Mouse (Mus musculus): ENCODE measurements around the gene Neurod2. TPM values are rescaled to one million over a fixed set of nuclear protein-coding genes. Genes with fewer than 3 reads are reported as not detected.

The Neurod2 gene
- total RNA-seq, 1 experiment from 2014 or later, result not detected

DNA sequence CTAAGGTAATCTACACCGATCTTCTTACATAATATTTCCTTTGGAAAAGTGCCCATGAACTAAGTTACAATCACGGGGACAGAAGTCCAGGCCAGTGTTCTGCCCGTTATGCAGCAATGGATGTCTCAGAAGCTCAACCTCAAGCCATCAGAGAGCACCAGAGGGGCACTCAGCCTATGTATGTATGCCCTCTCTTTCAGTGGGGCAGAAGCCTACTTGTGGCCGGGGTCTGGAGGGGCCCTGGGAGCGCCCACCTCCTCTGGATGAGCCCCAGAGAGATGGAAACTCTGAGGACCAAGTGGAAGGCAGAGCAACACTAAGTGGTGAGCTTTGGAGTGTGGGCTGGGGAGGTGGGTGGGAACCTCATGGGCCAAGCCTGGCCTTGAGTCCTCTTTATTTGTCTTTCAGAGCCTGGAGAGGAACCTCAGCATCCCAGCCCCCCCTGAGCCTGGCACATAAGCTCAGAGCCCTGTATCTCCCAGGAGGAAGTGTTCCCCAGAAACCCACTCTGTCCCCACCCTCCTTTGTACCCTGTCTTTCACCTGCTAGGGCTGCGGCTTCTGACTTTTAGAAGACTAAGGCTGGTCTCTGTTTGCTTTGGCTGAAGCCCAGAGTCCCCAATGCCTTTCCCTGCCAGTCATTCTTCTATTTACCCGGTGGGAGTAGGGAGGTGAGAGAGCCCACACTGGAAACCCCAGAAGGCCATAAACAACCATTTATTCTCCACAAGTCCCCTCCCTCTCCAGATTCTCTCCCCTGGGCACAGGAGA, 27.4 kb upstream of the Neurod2 start:
- no peak for ATAC-seq (ENCODE audit: extremely low read depth, insufficient number of reproducible peaks, low FRiP score, poor library complexity, severe bottlenecking)

- peak; percentile 47 for ATAC-seq (ENCODE audit: extremely low read depth, insufficient number of reproducible peaks, low FRiP score, poor library complexity, severe bottlenecking)
These were observed 26.4 kb upstream of the Neurod2 start for GRCm38 (mm10) chr11:98355732-98356299.

- no peak for ATAC-seq (ENCODE audit: extremely low read depth, insufficient number of reproducible peaks, low FRiP score, poor library complexity, severe bottlenecking)
These were observed 25.0 kb upstream of the Neurod2 start for GRCm38 (mm10) chr11:98354445-98354844.

DNA sequence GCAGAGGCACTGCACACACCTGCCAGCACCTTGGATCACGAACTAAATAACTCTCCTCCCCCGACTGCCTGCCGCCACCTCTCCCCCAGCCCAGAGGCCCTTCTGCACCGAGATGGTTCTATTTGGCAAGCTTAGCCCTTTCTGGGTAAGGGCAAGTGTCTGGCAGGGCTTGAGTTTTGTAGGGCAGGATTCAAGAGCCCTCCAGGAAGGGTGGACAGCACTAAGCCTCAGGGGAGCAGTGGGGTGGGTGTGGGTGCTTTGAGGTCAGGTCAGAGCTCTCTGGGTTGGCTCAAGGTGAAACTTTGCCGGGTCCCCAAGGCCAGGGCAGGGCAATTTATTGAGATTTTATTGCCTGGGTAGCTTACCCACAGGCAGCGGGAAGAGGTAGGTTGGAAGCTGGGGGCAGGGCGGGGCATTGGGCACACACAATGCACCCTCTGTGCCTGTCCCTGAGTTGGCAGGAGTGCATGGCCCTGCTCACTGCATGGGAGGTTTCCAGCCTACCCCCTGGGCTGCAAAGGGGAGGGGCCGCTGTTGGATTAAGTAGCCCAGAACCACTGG, 24.3 kb upstream of the Neurod2 start:
- ATAC-seq (ENCODE audit: extremely low read depth, insufficient number of reproducible peaks, low FRiP score, poor library complexity, severe bottlenecking), result no peak

DNA sequence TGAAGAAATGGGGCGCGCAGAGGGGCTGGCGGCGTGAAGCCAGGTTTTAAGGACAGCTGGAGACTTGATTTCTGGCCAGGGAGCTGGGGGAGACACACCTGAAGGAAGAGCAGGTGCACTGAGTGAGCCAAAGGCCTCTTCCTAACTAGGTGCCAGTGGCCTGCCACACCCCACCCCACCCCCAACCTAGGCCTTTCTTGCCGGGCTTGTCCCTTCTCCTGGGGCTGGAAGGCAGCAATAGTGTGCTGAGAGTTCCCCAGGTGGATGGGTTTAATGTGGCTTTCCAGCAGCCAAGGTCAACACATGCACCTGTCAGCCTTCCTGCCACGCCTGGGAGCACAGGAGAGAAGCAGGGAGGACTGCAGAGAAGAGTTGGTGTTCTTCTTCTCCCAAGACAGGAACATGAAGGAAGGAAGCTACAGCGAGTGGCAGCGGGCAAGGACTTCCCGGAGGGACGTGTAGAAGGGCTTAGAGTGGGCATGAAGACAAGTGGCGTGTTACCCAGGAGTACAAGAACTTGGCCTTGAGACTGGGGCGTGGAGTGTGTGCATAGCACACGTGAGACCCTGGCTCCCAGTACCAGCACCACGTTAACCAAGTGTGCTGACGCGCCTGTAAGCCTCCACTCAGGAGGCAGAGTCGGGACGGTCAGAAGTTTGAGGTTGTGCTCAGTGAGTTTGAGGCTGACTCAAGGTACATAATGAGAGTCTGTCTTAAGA, 23.0 kb upstream of the Neurod2 start:
- ATAC-seq (ENCODE audit: extremely low read depth, insufficient number of reproducible peaks, low FRiP score, poor library complexity, severe bottlenecking), result no peak

DNA sequence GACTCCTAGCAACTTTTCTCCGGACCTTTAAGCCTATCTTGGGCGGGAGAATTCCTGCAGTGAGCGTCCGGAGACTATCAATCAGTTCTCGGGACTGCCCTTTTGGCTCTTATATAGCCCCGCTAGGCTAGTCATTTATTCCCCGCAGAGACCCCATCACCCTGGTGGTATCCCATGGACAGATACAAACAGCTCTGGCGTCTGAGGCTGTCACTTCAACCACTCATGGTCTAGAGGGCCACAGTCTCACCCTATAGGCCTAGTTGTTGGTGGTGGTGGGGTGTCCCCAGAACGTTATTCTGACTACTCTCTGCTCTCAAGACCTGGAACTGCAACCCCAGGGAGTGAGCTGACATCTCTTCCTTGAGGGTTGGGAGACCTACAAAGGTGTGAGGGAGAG, 19.9 kb upstream of the Neurod2 start:
- no peak for ATAC-seq (ENCODE audit: extremely low read depth, insufficient number of reproducible peaks, low FRiP score, poor library complexity, severe bottlenecking)

DNA sequence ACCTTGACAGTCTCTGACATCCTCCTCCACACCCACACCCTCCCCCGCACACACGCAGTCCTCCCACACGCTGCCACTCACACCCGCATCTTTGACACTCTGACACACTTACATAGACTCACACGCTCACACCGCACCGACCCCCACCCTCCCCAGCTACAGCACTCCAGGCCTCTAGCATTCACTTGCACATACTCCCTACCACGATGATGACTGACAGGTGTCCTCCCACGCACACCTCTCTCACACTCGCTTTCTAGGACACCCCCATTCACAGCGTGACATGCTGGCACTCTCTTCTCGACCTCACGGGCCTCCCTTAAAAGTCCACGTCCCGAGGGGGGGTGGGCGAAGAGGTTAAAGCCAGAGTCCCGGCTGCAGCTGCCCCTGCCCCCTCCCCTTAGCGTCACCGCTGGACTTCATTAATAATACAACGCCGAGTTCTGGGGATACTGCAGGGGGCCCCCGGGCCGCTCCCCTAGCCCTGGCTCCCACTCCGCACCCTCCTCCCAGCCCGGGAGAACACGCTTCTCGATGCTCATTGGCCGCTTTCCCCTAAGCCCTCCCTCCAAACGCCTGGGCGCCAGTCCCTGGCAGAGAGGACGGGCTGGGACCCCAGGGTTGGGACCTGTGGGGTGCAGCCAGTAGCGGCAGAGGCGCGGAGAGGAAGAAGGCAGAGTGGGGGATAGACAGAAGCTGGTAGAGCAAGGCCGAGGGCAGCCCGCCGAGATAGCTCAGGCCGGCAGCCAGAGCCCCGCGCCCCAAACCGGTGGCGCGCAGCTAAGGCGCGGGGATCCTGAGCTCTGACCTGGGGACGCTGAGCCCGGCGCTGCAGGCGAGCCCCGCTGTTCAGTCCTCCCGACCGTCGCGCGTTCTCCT, 18.9 kb upstream of the Neurod2 start, which contains the start of gene Ppp1r1b:
Gene Ppp1r1b (plus strand): TSS at position 322 of the 879 bp plus-strand sequence.
- ATAC-seq (ENCODE audit: extremely low read depth, insufficient number of reproducible peaks, low FRiP score, poor library complexity, severe bottlenecking), result no peak

DNA sequence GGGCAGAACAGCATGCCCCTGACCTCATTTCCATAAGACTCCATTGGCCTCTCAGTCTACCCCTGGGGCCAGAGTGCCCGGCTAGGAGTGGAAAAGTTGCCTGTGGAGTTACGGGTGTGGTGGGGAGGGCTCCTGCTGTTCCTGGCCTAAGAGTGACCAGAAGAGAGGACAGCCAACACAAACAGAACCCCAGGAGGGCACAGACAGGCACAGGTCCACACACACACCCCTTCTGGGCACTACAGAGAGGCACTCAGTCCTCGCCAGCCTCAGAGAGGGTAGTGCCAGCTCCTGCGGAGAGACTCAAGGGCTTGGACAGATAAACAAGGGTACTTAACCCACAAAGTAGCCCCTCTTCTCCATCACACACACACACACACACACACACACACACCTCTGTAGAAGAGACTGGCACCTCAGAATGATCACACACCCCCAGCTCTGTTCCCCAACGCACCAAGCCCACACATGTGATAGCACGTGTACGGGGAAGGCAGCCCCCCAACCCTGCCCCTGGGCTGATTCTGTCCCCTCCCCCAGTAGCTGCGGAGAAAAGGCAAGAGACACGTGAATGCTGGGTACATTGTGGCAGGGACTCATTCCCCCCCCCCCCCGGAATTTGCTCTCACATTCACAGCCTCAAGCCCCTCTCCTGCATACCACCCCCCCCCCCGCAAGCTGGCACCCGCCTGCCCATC, 18.1 kb upstream of the Neurod2 start:
- no peak for ATAC-seq (ENCODE audit: extremely low read depth, insufficient number of reproducible peaks, low FRiP score, poor library complexity, severe bottlenecking)

- ATAC-seq (ENCODE audit: extremely low read depth, insufficient number of reproducible peaks, low FRiP score, poor library complexity, severe bottlenecking), result no peak
These were observed 16.7 kb upstream of the Neurod2 start for GRCm38 (mm10) chr11:98346168-98346567.

DNA sequence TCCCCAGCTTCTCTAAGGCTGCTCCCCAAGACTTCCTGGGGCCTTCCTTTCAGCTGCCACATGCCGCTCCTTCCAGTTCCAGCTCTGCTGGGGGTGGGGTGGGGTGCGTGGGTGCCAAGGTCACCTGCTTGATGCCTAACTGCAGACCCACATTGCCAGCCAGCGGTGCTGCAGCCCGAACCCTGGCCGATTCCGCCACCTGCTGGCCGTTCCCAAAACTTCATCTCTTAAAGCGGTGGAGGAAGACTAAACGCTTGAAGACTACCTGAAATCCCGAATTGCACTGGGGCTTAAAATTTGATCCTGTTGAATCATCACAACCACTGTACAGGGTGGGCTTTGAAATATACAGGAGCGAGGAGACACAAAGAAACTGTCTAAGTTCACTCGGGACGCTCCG, 15.8 kb upstream of the Neurod2 start:
- no peak for ATAC-seq (ENCODE audit: extremely low read depth, insufficient number of reproducible peaks, low FRiP score, poor library complexity, severe bottlenecking)

- ATAC-seq (ENCODE audit: extremely low read depth, insufficient number of reproducible peaks, low FRiP score, poor library complexity, severe bottlenecking), result peak; percentile 87
These were observed 12.8 kb upstream of the Neurod2 start for GRCm38 (mm10) chr11:98342000-98342945.

- no peak for ATAC-seq (ENCODE audit: extremely low read depth, insufficient number of reproducible peaks, low FRiP score, poor library complexity, severe bottlenecking)
These were observed 11.7 kb upstream of the Neurod2 start for GRCm38 (mm10) chr11:98341174-98341573.

DNA sequence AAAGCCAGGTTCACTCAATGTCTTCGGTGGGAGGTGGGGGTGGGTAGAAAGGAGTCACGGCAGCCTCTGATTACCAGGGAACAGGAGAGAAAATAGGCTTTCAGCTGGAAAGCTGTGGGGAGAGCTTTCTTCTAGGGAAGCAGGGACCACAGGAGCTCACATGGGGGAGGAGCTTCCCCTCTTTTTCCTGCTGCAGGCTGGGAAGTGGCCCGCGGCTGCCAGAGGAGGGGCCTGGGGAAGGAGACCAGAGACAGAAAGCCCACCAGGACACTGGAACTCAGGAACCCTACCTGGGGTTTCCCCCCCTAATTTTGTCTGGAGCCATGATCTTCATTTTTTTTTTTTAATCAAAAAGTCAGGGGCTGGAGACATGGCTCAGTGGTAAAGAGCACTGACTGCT, 11.1 kb upstream of the Neurod2 start:
- ATAC-seq (ENCODE audit: extremely low read depth, insufficient number of reproducible peaks, low FRiP score, poor library complexity, severe bottlenecking), result no peak

DNA sequence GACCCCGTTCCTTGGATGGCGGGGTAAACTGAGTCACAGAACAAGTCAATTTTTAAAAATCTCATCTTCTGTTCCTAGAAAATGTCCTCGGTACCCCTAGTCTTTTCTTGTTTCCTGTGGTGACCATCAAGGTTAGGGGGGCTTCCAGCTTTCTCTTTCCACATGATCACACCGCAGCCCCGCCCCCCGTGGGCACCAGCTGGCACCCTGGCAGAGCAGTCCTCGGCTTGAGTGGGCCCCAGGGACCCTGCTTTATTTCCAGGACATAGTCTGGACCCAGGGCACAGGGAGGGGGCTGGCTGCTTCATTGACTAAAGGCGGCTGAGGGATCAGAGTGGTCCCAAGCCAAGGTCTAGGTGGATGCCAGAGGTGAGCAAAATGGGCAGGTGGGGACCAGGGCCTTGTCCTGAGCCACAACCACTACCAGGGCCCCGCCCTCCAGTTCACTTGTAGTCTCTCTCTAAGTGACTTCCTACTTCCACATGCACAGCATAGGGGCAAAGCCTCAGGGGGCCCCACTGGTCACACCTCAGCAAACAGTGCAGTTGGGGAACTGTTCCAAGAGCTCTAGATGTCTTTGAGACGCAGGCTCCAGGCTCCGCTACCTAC, 10.3 kb upstream of the Neurod2 start:
- ATAC-seq (ENCODE audit: extremely low read depth, insufficient number of reproducible peaks, low FRiP score, poor library complexity, severe bottlenecking), result peak; percentile 45; the same call in 1 of the 2 replicates

GRCm38 (mm10) chr11:98339071-98339501, 9.6 kb upstream of the Neurod2 start:
- no peak for ATAC-seq (ENCODE audit: extremely low read depth, insufficient number of reproducible peaks, low FRiP score, poor library complexity, severe bottlenecking)

- ATAC-seq (ENCODE audit: extremely low read depth, insufficient number of reproducible peaks, low FRiP score, poor library complexity, severe bottlenecking), result no peak
These were observed 9.1 kb upstream of the Neurod2 start for GRCm38 (mm10) chr11:98338507-98338961.

Measured in neutrophil, adult 5-6 weeks (primary cell).